Mouse (Mus musculus) CH12.LX (cell line): ENCODE measurements around the gene Ptges.

Experiments used
- CHD2 ChIP-seq: IDR thresholded peaks from 2 replicates; pipeline ENCODE4 v1.6.1; 2011; ENCODE audit warnings: low read length, improper control_type of control experiment
- CTCF ChIP-seq, 2 experiments: IDR thresholded peaks in 1 of 2; conservative IDR thresholded peaks in 1 of 2; 2 replicates each; pipeline ENCODE4 v1.5.1; 2011 to 2012; ENCODE audit warnings: low read depth in 2 of 2, low read length in 2 of 2, improper control_type of control experiment in 1 of 2, inconsistent platforms in 1 of 2, mild to moderate bottlenecking in 1 of 2, moderate library complexity in 1 of 2
- ETS1 ChIP-seq: conservative IDR thresholded peaks from 2 replicates; pipeline ENCODE4 v1.6.1; 2012; ENCODE audit warnings: low read depth, mild to moderate bottlenecking, inconsistent platforms, low read length, improper control_type of control experiment, moderate library complexity
- HCFC1 ChIP-seq: IDR thresholded peaks from 2 replicates; pipeline ENCODE4 v1.6.1; 2012; ENCODE audit warnings: low read depth, mild to moderate bottlenecking, inconsistent platforms, low read length, improper control_type of control experiment
- MEF2A ChIP-seq: IDR thresholded peaks from 2 replicates; pipeline ENCODE4 v1.6.1; 2014; ENCODE audit warnings: low read depth, mild to moderate bottlenecking, inconsistent platforms, low read length, improper control_type of control experiment, borderline replicate concordance
- USF2 ChIP-seq: conservative IDR thresholded peaks from 2 replicates; pipeline ENCODE4 v1.6.1; 2011; ENCODE audit warnings: low read depth, low read length, improper control_type of control experiment

DNA sequence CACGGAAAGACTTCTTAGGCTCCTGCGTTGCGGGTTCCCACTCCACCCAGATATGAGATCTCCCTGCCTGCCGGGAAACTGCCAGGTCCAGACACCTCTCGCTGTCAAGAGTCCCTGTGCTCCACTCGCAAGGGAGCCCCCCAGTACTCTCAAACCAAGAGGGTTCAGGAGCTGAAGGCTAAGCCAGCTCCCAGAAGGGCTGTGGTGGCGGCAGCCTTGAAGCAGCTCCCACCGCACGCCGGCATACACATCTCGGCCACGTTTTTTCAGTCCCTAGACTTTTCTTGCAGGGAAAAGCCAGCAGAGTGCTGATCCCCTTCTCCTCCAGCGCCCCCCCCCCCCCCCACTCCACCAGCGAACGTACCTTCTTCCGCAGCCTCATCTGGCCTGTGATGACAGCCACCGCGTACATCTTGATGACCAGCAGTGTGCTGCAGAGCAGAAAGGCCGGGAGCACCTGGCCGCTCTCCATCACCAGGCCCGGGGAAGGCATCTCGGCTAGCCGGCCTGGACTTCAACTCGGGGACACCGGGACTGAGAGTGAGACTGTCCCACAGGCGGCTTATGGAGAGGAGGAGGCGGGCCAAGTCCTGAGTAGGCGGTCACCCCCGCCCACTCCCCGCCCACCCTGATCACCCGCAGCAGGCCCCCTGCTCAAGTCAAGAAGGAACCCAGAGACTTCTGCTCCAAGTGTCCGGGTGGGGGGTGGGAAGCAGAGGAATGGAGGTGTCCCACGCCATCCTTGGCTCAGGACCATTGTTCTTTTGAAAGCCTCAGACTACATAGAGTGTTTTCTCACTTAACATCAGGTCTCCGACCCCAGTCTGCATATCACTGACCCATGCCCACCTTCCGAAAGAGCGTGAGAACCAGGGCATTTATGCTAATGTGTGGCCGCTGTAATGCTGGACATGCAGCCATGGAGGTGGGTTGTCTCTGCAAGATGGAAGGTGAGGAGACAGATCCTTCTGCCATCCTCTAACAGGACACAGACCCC, 26.6 kb downstream of the Ptges start:
- no peak for TF ChIP-seq CTCF (conservative IDR thresholded peaks at IDR 0.05 in 1 of 2, IDR thresholded peaks at IDR 0.05 in 1 of 2; ENCODE audit: low read depth in 2 of 2, low read length in 2 of 2)
- no peak for TF ChIP-seq MEF2A
- TF ChIP-seq HCFC1, result no peak
- no peak for TF ChIP-seq USF2
- TF ChIP-seq ETS1, result no peak
- TF ChIP-seq CHD2, result no peak
